Mouse (Mus musculus) T-helper 1 cell (primary cell): ENCODE results near the gene Pdzd11.

Experiments
- in situ Hi-C: fragments of 300-600 bp; cut with MboI, MseI; formaldehyde crosslinking; loops from one replicate; pipeline ENCODE4 v1.15.1; 2025; ENCODE audit warnings: high pct_unique_total_duplicates

The Pdzd11 gene

DNA sequence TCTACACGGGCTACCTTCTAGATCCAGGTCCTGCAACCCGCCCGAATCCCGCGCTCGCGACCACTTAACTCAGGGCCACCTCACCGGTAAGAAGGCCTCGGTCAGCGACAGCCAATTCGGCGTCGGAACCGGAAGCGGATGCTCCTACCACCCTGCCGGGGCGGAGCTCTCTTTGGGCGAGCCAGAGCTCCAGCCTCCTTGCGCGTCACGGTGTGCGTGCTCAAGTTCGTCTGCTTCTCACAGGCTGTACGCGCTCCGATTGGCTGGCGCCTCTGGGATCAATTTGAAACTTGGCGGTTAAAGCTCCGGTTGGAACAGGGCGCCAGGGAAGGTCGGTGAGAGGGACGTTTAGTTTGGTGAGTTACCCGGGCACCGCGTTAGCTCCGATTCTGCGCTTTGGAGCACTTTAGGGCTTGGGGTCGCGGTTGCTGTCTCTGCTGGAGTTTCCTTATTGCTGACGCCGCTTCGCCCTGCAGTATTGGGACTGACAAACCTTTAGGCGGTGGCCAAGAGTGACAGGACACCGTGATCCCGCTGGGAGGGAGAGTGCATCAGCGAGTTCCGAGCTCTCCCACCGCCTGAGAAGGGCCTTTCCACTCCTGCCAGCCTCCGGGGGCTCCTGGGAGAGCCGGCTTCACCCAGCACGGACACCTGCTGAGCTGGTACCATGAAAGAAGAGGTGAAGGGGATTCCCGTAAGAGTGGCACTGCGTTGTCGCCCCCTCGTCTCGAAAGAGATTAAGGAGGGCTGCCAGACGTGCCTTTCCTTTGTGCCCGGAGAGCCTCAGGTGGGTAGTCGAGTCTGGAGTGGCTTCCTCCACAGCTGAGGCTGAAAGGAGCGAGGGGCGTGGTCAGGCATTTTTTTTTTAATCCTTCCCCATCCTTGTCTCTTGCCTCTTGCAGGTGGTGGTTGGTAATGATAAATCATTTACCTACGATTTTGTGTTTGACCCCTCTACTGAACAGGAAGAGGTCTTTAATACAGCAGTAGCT lies at the start of gene Pdzd11:
Pdzd11 (minus strand) TSS at position 767 of the 992 bp plus-strand sequence.
- in situ Hi-C loops = no loop called here

DNA sequence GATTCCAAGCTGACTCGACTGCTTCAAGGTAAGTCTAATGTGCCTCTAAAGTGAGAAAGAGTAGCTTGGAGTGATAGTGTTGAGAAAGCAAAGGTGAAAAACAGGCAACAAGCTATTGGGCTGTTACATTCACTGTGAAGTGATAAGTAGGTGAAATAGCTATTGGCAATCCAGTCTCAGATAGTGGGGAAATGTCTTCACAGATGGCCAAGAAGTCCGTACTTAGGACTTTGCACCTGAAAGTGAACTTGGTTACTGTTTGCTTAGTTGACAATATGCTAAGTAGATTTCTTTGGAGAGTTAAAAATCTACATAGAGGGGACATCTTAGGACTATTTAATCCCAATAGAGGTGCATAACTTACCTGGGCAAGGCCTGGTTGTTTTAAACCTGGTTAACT lies 38.5 kb upstream of the Pdzd11 start:
- in situ Hi-C loops = no loop called here

DNA sequence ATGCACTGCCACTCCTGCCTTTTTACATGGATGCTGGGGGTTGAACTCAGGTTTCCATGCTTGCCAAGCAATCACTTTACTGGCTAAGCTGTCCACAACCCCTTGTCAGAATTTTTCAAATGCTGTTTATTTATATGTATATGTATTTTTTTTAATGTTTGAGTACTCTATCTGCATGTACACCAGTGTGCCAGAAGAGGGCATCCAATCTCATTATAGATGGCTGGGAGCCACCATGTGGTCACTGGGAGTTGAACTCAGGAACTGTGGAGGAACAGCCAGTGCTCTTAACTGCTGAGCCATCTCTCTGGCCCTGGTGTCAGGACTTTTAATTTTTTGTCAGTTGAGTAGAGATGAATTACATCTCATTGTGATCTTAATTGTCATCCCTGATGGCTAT lies 26.5 kb upstream of the Pdzd11 start:
- in situ Hi-C loops = no loop called here

DNA sequence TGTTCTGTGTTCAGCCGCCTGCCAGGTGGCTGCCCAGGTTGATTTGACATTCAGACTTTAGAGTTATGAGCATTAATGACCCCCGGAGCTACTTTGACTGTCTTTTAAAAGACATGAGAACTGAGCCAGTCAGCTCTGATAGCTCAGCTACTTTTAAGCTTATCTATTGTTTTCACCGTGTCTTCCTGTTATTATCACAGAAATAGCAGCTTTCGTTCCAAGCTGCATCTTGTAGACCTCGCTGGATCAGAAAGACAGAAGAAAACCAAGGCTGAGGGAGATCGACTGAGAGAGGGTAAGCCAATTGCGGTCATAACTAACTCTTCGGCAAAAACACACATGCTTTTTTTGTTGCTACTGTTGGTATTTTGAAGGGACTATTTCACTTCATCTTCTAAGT lies 12.1 kb upstream of the Pdzd11 start:
- in situ Hi-C loops = no loop called here

DNA sequence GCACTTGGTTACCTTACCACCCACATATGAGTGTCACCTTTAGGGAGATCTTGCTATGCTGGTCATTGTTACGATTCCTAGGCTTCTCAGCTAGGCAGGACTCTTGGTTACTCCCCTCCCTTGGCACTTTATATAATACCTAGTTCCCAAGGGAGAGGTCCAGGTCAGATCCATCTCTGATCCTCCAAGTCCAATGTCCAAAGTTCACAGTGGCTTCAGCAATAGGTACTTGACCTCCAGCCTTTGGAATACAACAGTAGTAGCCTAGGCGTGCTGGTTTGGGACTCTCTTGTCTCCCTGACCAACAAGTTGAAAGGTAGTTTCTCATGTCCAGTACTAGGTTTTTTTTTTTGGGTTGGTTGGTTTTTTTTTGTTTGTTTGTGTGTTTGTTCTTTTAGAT lies 2.7 kb upstream of the Pdzd11 start:
- in situ Hi-C loops = no loop called here

DNA sequence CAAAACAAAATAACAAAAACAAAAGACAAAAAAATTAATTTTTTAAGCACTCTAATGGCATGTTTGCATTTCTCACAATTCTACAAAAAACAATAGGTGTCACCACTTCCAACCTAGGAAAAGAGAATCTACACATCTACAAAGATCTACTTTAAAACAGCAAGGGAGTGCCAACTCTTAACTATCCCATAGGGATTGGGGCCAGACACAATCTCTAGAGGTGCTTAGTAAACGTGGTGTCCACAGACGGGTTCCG lies 894 bp downstream of the Pdzd11 start, which contains the start of gene Kif4:
Kif4 (plus strand) TSS at position 192 of the 256 bp plus-strand sequence.
- in situ Hi-C loops = no loop called here

DNA sequence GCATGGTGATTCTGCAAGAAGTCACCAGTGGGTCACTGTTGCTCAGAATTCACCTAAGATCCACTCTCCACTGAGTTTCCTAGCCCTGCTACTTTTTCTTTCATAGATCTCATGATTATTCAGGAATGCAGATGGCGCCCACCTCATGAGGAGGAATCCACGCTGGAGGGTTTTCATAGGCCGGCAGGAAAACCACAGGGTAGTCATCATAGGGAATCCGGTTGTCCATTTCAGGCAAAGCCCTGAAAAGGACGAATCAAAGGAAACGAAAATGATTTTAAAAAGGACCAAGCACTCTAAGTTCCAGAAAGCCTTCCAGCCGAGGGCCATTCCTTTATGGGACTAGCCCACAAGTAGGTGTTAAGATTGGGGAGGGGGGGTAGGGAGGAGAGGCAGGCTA lies 1.2 kb downstream of the Pdzd11 start:
- in situ Hi-C loops = no loop called here

DNA sequence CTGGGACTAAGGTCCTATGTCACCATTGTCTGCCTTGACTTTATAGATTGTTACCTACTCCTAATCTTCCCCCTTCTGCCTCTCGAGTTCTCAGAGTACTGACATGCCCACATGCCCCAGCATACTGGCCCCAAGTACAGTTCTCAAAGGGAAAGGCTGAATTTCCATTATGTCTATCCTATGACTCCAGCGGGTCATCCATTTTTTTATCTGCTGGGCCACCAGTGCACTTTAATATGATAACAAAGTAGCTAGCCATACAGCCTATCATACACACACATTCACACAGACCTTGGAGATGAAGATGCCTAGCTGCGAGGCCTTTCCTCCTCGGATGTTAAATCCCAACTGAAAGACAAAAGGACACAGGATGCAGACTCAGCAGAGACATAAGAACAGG lies 2.1 kb downstream of the Pdzd11 start:
- in situ Hi-C loops = no loop called here

DNA sequence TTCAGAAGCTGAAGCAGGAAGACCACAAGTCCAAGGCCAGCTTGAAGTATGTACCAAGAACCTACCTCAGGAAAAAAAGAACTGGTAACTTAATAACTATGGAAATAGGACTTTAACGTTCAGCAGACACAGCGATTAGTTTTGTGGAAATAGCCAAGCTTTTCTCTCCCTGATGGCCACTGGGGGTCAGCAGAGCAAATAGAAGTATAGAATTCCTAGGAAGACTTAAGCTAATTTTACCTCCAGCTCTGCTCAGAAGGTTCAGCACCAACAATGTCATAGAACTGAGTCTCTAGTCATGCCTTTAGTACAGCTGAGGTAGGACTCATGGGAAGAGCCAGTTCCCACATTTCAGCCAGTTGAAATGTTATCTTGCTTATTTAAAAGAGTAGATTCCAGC lies 5.0 kb downstream of the Pdzd11 start:
- in situ Hi-C loops = no loop called here

DNA sequence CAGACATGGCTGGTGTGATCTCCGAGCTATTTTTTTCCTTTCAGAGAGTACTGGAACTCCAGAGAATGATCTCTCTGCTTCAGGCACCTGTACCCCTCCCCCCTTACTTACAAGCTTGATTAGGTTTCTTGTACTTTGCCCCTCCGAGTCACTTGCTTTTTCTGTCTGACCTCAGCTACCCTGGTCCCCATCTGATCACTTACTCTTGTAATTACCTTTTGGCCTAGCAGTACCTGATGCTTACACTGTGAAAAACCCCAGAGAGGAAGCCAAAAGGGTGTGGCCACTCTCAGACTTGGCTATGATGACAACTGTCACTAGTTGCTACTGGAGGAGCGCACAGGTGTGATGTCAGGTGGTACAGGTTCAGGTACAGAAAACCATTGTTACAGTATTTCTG lies 7.9 kb downstream of the Pdzd11 start:
- in situ Hi-C loops = loop anchor here (10.0 kb wide), 1 partner anchor 356 kb away; no protein-coding TSS in a partner anchor

DNA sequence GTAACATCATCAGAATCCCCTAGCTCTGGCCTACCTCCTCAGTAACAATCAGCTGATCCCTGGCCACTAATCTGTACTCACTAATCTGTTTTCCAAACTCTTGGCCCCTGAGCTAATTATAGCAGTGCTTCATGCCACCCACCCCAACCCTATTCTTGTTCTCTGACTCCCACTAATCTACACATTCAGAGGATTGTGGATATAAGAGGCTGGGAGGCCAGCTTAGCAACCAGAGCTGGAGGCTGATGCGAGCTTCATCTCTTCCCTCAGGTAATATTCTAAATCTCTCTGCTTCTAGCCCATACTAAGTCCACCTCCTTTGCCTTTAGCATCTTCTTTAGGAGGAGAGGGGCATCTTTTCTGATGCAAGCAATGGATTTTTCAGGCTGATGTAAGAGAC lies 21.1 kb downstream of the Pdzd11 start, which contains the start of gene Arr3:
Arr3 (plus strand) TSS at position 184 of the 400 bp plus-strand sequence.
- in situ Hi-C loops = no loop called here

DNA sequence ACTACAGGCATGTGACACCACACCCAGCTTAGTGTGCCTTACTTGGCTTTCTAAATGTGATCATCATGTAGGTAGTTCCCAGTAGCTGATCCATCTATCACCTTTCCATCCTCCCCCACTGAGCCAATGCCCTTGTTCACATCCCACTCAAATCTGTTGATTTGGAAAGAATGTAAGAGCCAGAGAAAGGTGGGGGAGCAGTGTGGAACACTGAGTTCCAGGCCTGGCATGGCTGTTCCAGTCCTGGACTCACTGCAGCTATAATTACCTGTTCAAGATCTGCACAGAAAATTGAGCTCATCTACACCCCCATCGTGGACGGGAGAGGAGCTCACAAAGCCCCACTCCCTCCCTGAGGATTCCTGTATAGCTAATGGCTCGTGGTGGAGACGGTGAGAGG lies 26.6 kb downstream of the Pdzd11 start:
- in situ Hi-C loops = no loop called here

DNA sequence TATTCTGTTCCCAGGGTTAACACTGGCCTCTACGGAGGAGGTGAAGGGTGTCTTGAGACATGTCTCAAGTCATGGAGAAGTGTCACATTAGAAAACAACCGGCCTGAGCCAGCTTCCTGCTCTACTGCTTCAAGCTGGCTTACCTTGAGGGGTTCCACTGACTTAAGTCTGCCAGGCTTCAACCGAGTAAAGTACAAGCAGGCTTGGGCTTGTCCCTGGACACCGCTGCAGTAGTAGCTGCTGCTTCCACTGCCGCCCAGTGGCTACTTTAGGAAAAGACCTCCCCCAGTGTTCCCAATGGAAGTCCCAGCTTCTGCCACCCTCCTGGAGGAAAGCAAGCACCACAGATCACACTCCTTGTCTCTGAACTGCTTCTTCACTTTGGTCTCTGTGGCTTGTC lies 28.9 kb downstream of the Pdzd11 start:
- in situ Hi-C loops = no loop called here

DNA sequence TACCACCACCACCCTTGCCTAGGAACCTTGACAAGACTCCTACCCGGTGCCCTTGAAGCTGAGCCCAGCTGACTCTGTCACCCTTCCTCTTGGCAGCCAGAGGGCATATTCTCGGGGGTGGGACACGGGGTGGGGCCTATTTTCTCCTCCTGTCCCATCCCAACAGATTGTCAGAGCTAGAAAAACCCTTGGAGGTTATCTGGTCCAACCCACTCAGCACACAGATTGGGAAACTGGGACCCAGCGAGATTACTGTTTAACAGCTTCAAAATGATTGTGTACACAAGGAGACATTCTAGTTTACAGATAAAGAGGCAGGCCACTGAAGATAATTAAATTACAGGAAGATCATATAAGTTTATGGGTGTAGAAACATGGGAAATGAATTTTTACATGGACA lies 31.6 kb downstream of the Pdzd11 start, which contains the start of gene P2ry4:
P2ry4 (minus strand) TSS at position 79 of the 400 bp plus-strand sequence.
- in situ Hi-C loops = no loop called here
